ENCODE assay signal across 1 mouse cellular context in genomic region chr15:99691976-99692375, GRCm38 (mm10).
TF ChIP-seq lines count a peak whose summit lies in the region.

No protein-coding gene starts in this region.

TF ChIP-seq in CH12.LX, 34 proteins besides CTCF, POLR2A, EP300 and RAD21:
- TF ChIP-seq CHD2 (IDR thresholded peaks at IDR 0.05; ENCODE audit: low read length): no peak
- TF ChIP-seq JUND (conservative IDR thresholded peaks at IDR 0.05; ENCODE audit: low read depth, low read length): no peak
- TF ChIP-seq PAX5 (IDR thresholded peaks at IDR 0.05; ENCODE audit: low read length): no peak
- TF ChIP-seq IRF4 (IDR thresholded peaks at IDR 0.05; ENCODE audit: low read depth, low read length): no peak
- no peak for TF ChIP-seq JUN (IDR thresholded peaks at IDR 0.05; ENCODE audit: insufficient read depth, low read depth, low read length)
- TF ChIP-seq ZC3H11A (IDR thresholded peaks at IDR 0.05; ENCODE audit: low read depth, low read length): no peak
- no peak for TF ChIP-seq POLR2AphosphoS2 (IDR thresholded peaks at IDR 0.05; ENCODE audit: low read depth, low read length)
- no peak for TF ChIP-seq TBP (conservative IDR thresholded peaks at IDR 0.05; ENCODE audit: low read depth, low read length)
- TF ChIP-seq BHLHE40 (IDR thresholded peaks at IDR 0.05; ENCODE audit: low read depth, low read length): no peak
- TF ChIP-seq HCFC1 (IDR thresholded peaks at IDR 0.05; ENCODE audit: low read depth, low read length): no peak
- no peak for TF ChIP-seq USF2 (conservative IDR thresholded peaks at IDR 0.05; ENCODE audit: low read depth, low read length)
- no peak for TF ChIP-seq GABPA (IDR thresholded peaks at IDR 0.05; ENCODE audit: insufficient replicate concordance, low read depth, low read length)
- no peak for TF ChIP-seq MAX (IDR thresholded peaks at IDR 0.05; ENCODE audit: low read length)
- no peak for TF ChIP-seq UBTF (IDR thresholded peaks at IDR 0.05; ENCODE audit: low read depth, low read length)
- no peak for TF ChIP-seq NELFE (IDR thresholded peaks at IDR 0.05; ENCODE audit: low read depth, low read length)
- TF ChIP-seq ZMIZ1 (IDR thresholded peaks at IDR 0.05; ENCODE audit: low read depth, low read length): no peak
- no peak for TF ChIP-seq CHD1 (IDR thresholded peaks at IDR 0.05; ENCODE audit: low read depth, low read length)
- TF ChIP-seq ELF1 (IDR thresholded peaks at IDR 0.05; ENCODE audit: low read depth, low read length): no peak
- no peak for TF ChIP-seq RCOR1 (conservative IDR thresholded peaks at IDR 0.05; ENCODE audit: low read depth, low read length)
- no peak for TF ChIP-seq MAZ (IDR thresholded peaks at IDR 0.05; ENCODE audit: low read depth, low read length)
TF ChIP-seq in CH12.LX: peak in this region for 0.
